Mouse (Mus musculus) intestine, embryonic 16.5 days (tissue): Measurements from ENCODE around the gene Hp. TPM values are rescaled to one million over a fixed set of nuclear protein-coding genes. Genes with fewer than 3 reads are reported as not detected.

Experiments
- ATAC-seq: fragments of 200-750 bp; cut with Nextera tagmentation; 2 replicates; pipeline ENCODE4 v1.8.0; 2017; ENCODE audit warnings: moderate TSS enrichment, moderate library complexity
- H3K27ac ChIP-seq: fragments of 300-500 bp; sonication (generic); 2 replicates; pipeline ENCODE4 v1.5.1; 2014; ENCODE audit warnings: mild to moderate bottlenecking, low read length
- H3K27me3 ChIP-seq: fragments of 300-500 bp; sonication (generic); replicated peaks from 2 replicates; pipeline ENCODE4 v1.6.1; 2014; ENCODE audit warnings: low read length, control low read depth, mixed read lengths; ENCODE audit not compliant: control insufficient read depth, insufficient read depth
- H3K36me3 ChIP-seq: fragments of 300-500 bp; sonication (generic); 2 replicates; pipeline ENCODE4 v1.6.1; 2014; ENCODE audit warnings: low read length, control low read depth; ENCODE audit not compliant: control insufficient read depth, insufficient read depth
- H3K4me1 ChIP-seq: fragments of 300-500 bp; sonication (generic); 2 replicates; pipeline ENCODE4 v1.6.1; 2014; ENCODE audit warnings: low read length, control low read depth, mixed read lengths; ENCODE audit not compliant: control insufficient read depth, insufficient read depth
- H3K4me2 ChIP-seq: fragments of 300-500 bp; sonication (generic); 2 replicates; pipeline ENCODE4 v1.6.1; 2014; ENCODE audit warnings: low read depth, low read length, control low read depth
- H3K4me3 ChIP-seq: fragments of 300-500 bp; sonication (generic); 2 replicates; pipeline ENCODE4 v1.5.1; 2014; ENCODE audit warnings: mild to moderate bottlenecking, low read length
- H3K9ac ChIP-seq: fragments of 300-500 bp; sonication (generic); 2 replicates; pipeline ENCODE4 v1.6.1; 2014; ENCODE audit warnings: low read depth, low read length
- H3K9me3 ChIP-seq: fragments of 300-500 bp; sonication (generic); 2 replicates; pipeline ENCODE4 v1.6.1; 2016; ENCODE audit warnings: low read length, control low read depth; ENCODE audit not compliant: control insufficient read depth
- WGBS: fragments of 180-500 bp; shearing (Covaris S2); extraction: QIAGEN DNeasy Blood & Tissue Kit; methylation state at CpG from one replicate; pipeline ENCODE4 v1.1.7; 2014; 5-methylcytosine and 5-hydroxymethylcytosine counted together
- polyA plus RNA-seq: library from polyadenylated mRNA; unstranded; fragments of >200 nt; fragmentation: Nextera tagmentation; extraction: Ambion mirVana; gene quantifications from 2 replicates; pipeline ENCODE4 v1.2.1, GENCODE M21; 2015

Hp gene
- polyA plus RNA-seq, 1 experiment from 2014 or later = 2.8 TPM

DNA sequence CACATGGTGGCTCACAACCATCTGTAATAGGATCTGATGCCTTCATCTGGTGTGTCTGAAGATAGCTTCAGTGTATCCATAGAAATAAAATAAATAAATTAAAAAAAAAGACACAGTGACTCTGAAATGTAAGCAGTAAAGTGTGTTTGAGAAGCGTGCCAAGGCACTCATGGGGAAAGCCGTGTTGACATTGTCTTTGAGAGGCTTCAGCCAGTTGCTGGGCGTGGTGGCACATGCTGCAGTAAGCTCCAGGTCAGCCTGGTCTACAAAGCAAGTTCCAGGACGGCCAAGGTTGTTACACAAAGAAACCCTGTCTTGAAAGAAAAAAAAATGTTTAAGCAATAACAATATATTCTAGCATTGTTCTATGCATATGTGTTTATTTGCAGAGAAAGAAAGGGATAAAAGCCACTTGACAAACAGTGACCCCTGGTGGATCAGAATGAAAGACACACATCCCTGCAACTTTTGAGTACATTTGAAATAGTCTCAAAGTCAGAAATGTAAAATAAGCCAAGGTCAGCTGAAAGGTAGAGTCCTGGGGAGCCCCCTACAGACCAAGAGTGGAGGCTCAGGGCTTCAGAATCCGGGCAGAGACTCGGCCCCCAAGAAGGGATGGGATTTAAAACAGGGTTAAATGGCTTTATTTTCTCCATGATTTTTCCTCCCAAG lies 14.3 kb upstream of the Hp start:
- Histone ChIP-seq H3K27me3 (no peaks in the 10 kb centered on the region), H3K4me2 (no peak overlapping the region), H3K4me1 (no peaks in the 10 kb centered on the region), H3K36me3 (no peaks in the 10 kb centered on the region; the same call in none of the 2 replicates), H3K9ac (no peak overlapping the region), H3K27ac (no peak overlapping the region), H3K4me3 (no peak overlapping the region), H3K9me3 (no peaks in the 10 kb centered on the region)
- ATAC-seq = no peak
- WGBS = 67% methylated on average over 6 of the region's 6 CpGs

- no peaks in the 10 kb centered on the region for H3K4me1 ChIP-seq
- H3K27me3 ChIP-seq = no peaks in the 10 kb centered on the region
- no peak overlapping the region for H3K9ac ChIP-seq
- H3K9me3 ChIP-seq = no peaks in the 10 kb centered on the region
- H3K27ac ChIP-seq = no peak overlapping the region
- no peak for ATAC-seq
- 83% methylated on average over 5 of the region's 5 CpGs for WGBS
- H3K4me2 ChIP-seq = no peak overlapping the region
- no peaks in the 10 kb centered on the region; the same call in none of the 2 replicates for H3K36me3 ChIP-seq
- no peak overlapping the region for H3K4me3 ChIP-seq
Measured at GRCm38 (mm10) chr8:109592164-109592563, 13.2 kb upstream of the Hp start.

DNA sequence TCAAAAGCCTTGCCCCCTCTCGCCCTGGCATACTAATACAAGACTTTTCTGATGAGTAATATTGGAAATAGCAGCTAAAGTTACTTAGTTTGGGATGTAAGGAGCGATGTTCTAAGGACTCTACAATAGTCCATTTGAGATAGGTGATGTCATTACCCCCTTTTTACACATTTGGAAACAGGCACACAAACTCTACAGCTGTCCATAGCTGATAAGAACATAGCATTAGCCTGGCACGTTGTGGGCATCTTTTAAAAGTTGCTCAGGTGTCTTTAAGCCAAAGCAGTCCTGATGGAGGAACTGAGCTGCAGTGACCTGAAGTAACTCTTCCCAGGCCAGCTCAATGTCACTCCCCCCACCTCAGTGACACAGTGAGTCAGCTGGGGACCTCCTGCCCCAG lies 12.4 kb upstream of the Hp start:
- Histone ChIP-seq H3K4me2 (no peak overlapping the region), H3K27ac (no peak overlapping the region), H3K4me3 (no peak overlapping the region), H3K36me3 (no peaks in the 10 kb centered on the region; the same call in none of the 2 replicates), H3K4me1 (no peaks in the 10 kb centered on the region), H3K27me3 (no peaks in the 10 kb centered on the region), H3K9me3 (no peaks in the 10 kb centered on the region), H3K9ac (no peak overlapping the region)
- 86% methylated on average over 3 of the region's 3 CpGs for WGBS
- no peak for ATAC-seq

GRCm38 (mm10) chr8:109590901-109591300 lies 11.9 kb upstream of the Hp start:
- H3K9me3 ChIP-seq = no peaks in the 10 kb centered on the region
- H3K36me3 ChIP-seq = no peaks in the 10 kb centered on the region; the same call in none of the 2 replicates
- H3K4me1 ChIP-seq = no peaks in the 10 kb centered on the region
- H3K9ac ChIP-seq = no peak overlapping the region
- 90% methylated on average over 9 of the region's 9 CpGs for WGBS
- no peak overlapping the region for H3K4me3 ChIP-seq
- H3K27ac ChIP-seq = no peak overlapping the region
- no peak for ATAC-seq
- no peaks in the 10 kb centered on the region for H3K27me3 ChIP-seq
- no peak overlapping the region for H3K4me2 ChIP-seq

DNA sequence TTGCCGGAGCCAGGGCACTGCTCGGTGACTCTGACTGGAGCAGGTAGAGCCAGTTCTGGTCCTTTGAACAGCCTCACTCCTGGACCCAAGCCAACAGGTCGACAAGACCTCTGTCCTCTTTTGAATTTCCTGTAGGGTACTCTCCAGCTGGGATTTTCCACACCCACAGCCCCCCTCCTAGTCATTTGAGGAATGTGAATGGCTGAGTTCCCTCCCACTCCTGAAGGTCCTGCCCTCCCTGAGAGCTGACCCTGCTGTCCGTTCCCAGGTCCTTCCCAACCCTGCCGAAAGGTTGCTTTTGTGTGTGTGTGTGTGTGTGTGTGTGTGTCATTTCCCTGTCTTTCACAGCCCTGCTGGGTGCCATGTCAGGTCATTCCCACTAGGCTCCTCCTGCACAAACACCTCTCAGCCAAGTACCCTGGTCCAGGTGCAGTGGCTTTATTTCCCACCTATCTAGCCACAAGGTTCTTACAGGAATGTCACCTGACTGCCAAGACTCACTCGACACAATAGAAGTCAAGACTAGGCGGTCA lies 8.1 kb upstream of the Hp start:
- Histone ChIP-seq H3K4me3 (no peak overlapping the region), H3K4me1 (no peaks in the 10 kb centered on the region), H3K9me3 (no peaks in the 10 kb centered on the region), H3K4me2 (no peak overlapping the region), H3K27ac (no peak overlapping the region), H3K27me3 (no peaks in the 10 kb centered on the region), H3K36me3 (no peaks in the 10 kb centered on the region), H3K9ac (no peak overlapping the region)
- peak; percentile 71 for ATAC-seq
- WGBS = 43% methylated on average over 7 of the region's 7 CpGs

DNA sequence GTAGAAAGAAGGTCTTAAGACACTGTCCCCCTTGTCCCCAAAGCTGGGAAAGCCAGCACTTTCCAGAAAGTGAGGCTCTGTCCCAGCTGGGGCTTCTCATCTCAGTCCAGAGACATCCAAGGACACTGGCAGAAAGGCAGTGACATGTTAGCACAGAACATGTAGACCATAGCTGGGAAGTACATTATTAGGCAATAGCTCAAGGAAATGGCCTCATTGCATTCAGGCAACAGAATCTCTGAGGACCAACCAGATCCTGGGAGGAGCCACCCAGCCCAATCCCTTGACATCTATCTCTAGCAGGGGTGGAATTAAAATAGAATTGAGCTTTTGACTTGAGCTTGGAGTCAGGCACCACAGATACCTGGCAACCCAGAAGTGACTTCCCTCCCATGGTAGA lies 6.7 kb upstream of the Hp start:
- H3K4me2 ChIP-seq = no peak overlapping the region
- H3K27ac ChIP-seq = no peak overlapping the region
- no peak overlapping the region for H3K4me3 ChIP-seq
- H3K36me3 ChIP-seq = no peaks in the 10 kb centered on the region
- ATAC-seq = no peak
- no peak overlapping the region for H3K9ac ChIP-seq
- H3K27me3 ChIP-seq = no peaks in the 10 kb centered on the region
- H3K4me1 ChIP-seq = no peaks in the 10 kb centered on the region
- H3K9me3 ChIP-seq = no peaks in the 10 kb centered on the region

GRCm38 (mm10) chr8:109584830-109585229 lies 5.9 kb upstream of the Hp start:
- Histone ChIP-seq H3K4me3 (no peak overlapping the region), H3K4me2 (no peak overlapping the region), H3K4me1 (no peaks in the 10 kb centered on the region), H3K36me3 (no peaks in the 10 kb centered on the region), H3K9me3 (no peaks in the 10 kb centered on the region), H3K27ac (no peak overlapping the region), H3K9ac (no peak overlapping the region), H3K27me3 (no peaks in the 10 kb centered on the region)
- 71% methylated on average over 3 of the region's 3 CpGs for WGBS
- no peak for ATAC-seq

DNA sequence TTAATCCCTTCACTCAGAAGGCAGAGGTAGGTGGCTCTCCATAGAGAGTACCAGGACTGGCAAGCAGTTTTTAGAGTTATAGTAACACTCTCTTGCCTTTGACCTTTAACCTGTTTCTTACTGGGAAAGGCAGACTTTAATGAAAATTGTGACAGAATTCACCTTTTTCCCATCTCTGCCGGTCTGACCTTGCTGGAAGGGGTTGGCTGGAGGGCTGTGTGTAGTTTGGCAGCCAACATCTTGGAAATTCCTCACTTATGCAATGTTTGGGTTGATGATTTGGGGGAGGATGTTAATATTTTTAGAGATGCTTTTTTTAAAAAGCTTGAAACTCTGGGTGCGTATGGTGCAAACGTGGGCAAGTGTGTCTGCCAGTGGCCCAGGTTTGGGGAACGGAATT lies 5.3 kb upstream of the Hp start:
- H3K9ac ChIP-seq = no peak overlapping the region
- no peaks in the 10 kb centered on the region for H3K27me3 ChIP-seq
- 86% methylated on average over 4 of the region's 4 CpGs for WGBS

GRCm38 (mm10) chr8:109576311-109576710 lies 2.7 kb downstream of the Hp start:
- no peak overlapping the region for H3K9ac ChIP-seq
- no peak overlapping the region for H3K27ac ChIP-seq
- H3K36me3 ChIP-seq = 0 out of 2 replicates have a peak, but pooled peaks cover 3% of the 10 kb centered on the region
- H3K4me3 ChIP-seq = no peak overlapping the region
- WGBS = 71% methylated on average over 4 of the region's 4 CpGs
- H3K4me1 ChIP-seq = no peaks in the 10 kb centered on the region
- no peaks in the 10 kb centered on the region for H3K9me3 ChIP-seq
- H3K4me2 ChIP-seq = no peak overlapping the region
- H3K27me3 ChIP-seq = no peaks in the 10 kb centered on the region
- ATAC-seq = no peak

More for the DNA sequence above, 5.3 kb upstream of the Hp start:
- Histone ChIP-seq H3K4me2 (no peak overlapping the region), H3K4me1 (no peaks in the 10 kb centered on the region), H3K9me3 (no peaks in the 10 kb centered on the region), H3K27ac (no peak overlapping the region), H3K4me3 (no peak overlapping the region), H3K36me3 (no peaks in the 10 kb centered on the region)
- ATAC-seq = no peak

DNA sequence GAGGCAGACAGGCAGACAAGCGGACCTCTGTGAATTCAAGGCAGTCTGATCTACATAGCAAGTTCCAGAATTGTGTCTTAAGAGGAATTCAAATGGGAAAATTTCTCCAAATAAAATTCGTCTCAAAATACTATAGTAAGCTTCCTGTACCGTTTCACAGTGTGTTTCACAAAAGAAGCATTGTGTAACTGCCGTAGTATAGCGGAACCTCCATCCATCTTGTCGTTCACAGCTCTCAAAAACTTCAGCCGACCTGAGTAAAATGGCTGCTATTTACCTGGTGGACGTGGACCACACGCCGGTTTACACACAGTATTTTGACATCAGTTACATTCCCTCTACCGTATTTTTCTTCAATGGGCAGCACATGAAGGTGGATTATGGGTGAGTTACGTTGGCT lies 7.8 kb downstream of the Hp start:
- H3K27me3 ChIP-seq = no peaks in the 10 kb centered on the region
- H3K27ac ChIP-seq = no peak overlapping the region
- WGBS = 86% methylated on average over 12 of the region's 12 CpGs
- H3K9me3 ChIP-seq = no peaks in the 10 kb centered on the region
- no peak overlapping the region for H3K9ac ChIP-seq
- H3K4me2 ChIP-seq = no peak overlapping the region
- H3K4me3 ChIP-seq = no peak overlapping the region
- 0 out of 2 replicates have a peak, but pooled peaks cover 3% of the 10 kb centered on the region for H3K4me1 ChIP-seq
- H3K36me3 ChIP-seq = 0 out of 2 replicates have a peak, but pooled peaks cover 3% of the 10 kb centered on the region
- no peak for ATAC-seq
